Mouse (Mus musculus): ENCODE data around the gene Ndn.
A peak's percentile ranks its signal among the peaks of the same experiment; 100 is the strongest.

Gene Ndn

GRCm38 (mm10) chr7:62346269-62346668 is at the start of gene Ndn:
Gene Ndn, plus strand, starts transcription at chr7:62346569.
- no peak for DNase-seq (ENCODE audit: low spot score)

GRCm38 (mm10) chr7:62302451-62302850 is 43.9 kb upstream of the Ndn start:
- DNase-seq (ENCODE audit: low spot score), result no peak

GRCm38 (mm10) chr7:62306896-62307614 is 39.3 kb upstream of the Ndn start:
- DNase-seq (ENCODE audit: low spot score), result peak; percentile 4

- no peak for DNase-seq (ENCODE audit: low spot score)
Observed at GRCm38 (mm10) chr7:62316793-62317192, 29.6 kb upstream of the Ndn start.

- no peak for DNase-seq (ENCODE audit: low spot score)
Observed at GRCm38 (mm10) chr7:62345411-62345810, 958 bp upstream of the Ndn start.

- DNase-seq (ENCODE audit: low spot score), result peak; percentile 70
Observed at GRCm38 (mm10) chr7:62348106-62348803, 1.9 kb downstream of the Ndn start.

- DNase-seq (ENCODE audit: low spot score), result peak; percentile 4
Observed at GRCm38 (mm10) chr7:62348804-62349190, 2.4 kb downstream of the Ndn start.

- no peak for DNase-seq (ENCODE audit: low spot score)
Observed at GRCm38 (mm10) chr7:62351266-62351665, 4.9 kb downstream of the Ndn start.

GRCm38 (mm10) chr7:62365039-62365636 is 18.8 kb downstream of the Ndn start:
- DNase-seq (ENCODE audit: low spot score), result no peak

GRCm38 (mm10) chr7:62366730-62367129 is 20.4 kb downstream of the Ndn start:
- no peak for DNase-seq (ENCODE audit: low spot score)

- DNase-seq (ENCODE audit: low spot score), result no peak
Observed at GRCm38 (mm10) chr7:62375658-62376057, 29.3 kb downstream of the Ndn start.

- no peak for DNase-seq (ENCODE audit: low spot score)
Observed at GRCm38 (mm10) chr7:62376510-62377304, 30.3 kb downstream of the Ndn start, which contains the start of gene Magel2. Gene Magel2, plus strand, starts transcription at chr7:62377010.

GRCm38 (mm10) chr7:62377313-62377712 is 30.9 kb downstream of the Ndn start:
- DNase-seq (ENCODE audit: low spot score), result no peak

- DNase-seq (ENCODE audit: low spot score), result no peak
Observed at GRCm38 (mm10) chr7:62378529-62378928, 32.2 kb downstream of the Ndn start.

GRCm38 (mm10) chr7:62382391-62382790 is 36.0 kb downstream of the Ndn start:
- peak; percentile 38 for DNase-seq (ENCODE audit: low spot score)

- DNase-seq (ENCODE audit: low spot score), result no peak
Observed at GRCm38 (mm10) chr7:62388291-62388690, 41.9 kb downstream of the Ndn start.

- DNase-seq (ENCODE audit: low spot score), result no peak
Observed at GRCm38 (mm10) chr7:62392202-62392601, 45.8 kb downstream of the Ndn start.
